Mouse (Mus musculus) left cerebral cortex, adult 2 months (tissue): ENCODE results near the gene Prr11. TPM values are rescaled to one million over a fixed set of nuclear protein-coding genes. Genes with fewer than 3 reads are reported as not detected.
A peak's percentile ranks its signal among the peaks of the same experiment; 100 is the strongest.

Experiments
- DNase-seq, 2 experiments: peaks; one replicate each; pipeline ENCODE4 v3.0.0; 2021 to 2022; ENCODE audit warnings: low spot score in 2 of 2, mixed read lengths in 1 of 2; ENCODE audit errors: extremely low spot score in 1 of 2
- H3K27ac ChIP-seq: fragments of 200-600 bp; 2 replicates; pipeline ENCODE4 v1.8.1; 2022
- H3K4me3 ChIP-seq: fragments of 200-600 bp; 2 replicates; pipeline ENCODE4 v1.8.1; 2022
- CTCF ChIP-seq: fragments of 200-600 bp; IDR thresholded peaks from 2 replicates; pipeline ENCODE4 v1.8.1; 2022; ENCODE audit warnings: antibody characterized with exemption, mild to moderate bottlenecking, moderate library complexity
- intact Hi-C: fragments of 180-260 bp; cut with DNase I; formaldehyde crosslinking; loops from one replicate; pipeline ENCODE4 v1.15.1; 2025
- long read RNA-seq, 2 experiments: library from polyadenylated mRNA; stranded (forward); transcript quantifications; one replicate each; pipeline ENCODE4 v2.0.0; 2021; ENCODE audit warnings: borderline mapping rate in 2 of 2
- total RNA-seq, 2 experiments: library from RNA; stranded (reverse); gene quantifications; 2 replicates each; pipeline ENCODE4 v1.2.3; 2021

Gene Prr11
- under 1 TPM; 0.18 to 0.37 TPM for total RNA-seq
- long read RNA-seq, experiment 1, partial matches to known transcripts, result 0 of 1 reads
- long read RNA-seq, experiment 1, other reads (novel, unspliced or antisense), result 1 of 1 reads
- long read RNA-seq, experiment 2, partial matches to known transcripts, result 0 of 2 reads
- long read RNA-seq, experiment 2, other reads (novel, unspliced or antisense), result 2 of 2 reads

- no peak for TF ChIP-seq CTCF
- intact Hi-C loops, result loop anchor here (2.0 kb wide), 2 partner anchors 22 to 34 kb away; partner anchors contain the start of genes Gdpd1 and Smg8
- no peak for DNase-seq
- Histone ChIP-seq H3K27ac (peak within 1 kb of the TSS; percentile 92), H3K4me3 (peak within 1 kb of the TSS; percentile 68)
These were observed at the start of gene Prr11 for GRCm38 (mm10) chr11:87108409-87108754. Gene Prr11 (minus strand): TSS chr11:87108708.

DNA sequence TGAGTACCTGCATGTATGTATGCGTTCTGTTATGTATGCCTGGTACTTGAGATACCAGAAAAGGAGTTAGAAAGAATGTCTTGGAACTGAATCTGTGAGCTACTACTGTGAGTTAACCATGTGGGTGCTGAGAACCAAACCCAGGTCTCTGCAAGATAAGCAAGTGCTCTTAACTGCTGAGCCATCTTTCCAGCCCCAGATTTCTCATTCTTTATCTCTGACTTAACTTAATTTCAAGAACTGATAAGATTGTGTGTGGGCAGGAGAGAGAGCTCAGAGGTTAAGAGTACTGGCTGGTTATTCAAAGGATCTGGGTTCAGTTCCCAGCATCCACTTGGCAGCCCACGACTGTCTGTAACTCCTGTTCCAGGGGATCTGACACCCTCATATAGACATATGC lies 49.5 kb upstream of the Prr11 start:
- DNase-seq, result no peak
- intact Hi-C loops, result no loop called here
- H3K27ac ChIP-seq, result no peak overlapping the region
- TF ChIP-seq CTCF, result no peak
- no peak overlapping the region for H3K4me3 ChIP-seq

- TF ChIP-seq CTCF, result no peak
- intact Hi-C loops, result no loop called here
- no peak overlapping the region for H3K4me3 ChIP-seq
- no peak for DNase-seq
- H3K27ac ChIP-seq, result no peak overlapping the region
These were observed 27.7 kb upstream of the Prr11 start for GRCm38 (mm10) chr11:87136233-87136632.

DNA sequence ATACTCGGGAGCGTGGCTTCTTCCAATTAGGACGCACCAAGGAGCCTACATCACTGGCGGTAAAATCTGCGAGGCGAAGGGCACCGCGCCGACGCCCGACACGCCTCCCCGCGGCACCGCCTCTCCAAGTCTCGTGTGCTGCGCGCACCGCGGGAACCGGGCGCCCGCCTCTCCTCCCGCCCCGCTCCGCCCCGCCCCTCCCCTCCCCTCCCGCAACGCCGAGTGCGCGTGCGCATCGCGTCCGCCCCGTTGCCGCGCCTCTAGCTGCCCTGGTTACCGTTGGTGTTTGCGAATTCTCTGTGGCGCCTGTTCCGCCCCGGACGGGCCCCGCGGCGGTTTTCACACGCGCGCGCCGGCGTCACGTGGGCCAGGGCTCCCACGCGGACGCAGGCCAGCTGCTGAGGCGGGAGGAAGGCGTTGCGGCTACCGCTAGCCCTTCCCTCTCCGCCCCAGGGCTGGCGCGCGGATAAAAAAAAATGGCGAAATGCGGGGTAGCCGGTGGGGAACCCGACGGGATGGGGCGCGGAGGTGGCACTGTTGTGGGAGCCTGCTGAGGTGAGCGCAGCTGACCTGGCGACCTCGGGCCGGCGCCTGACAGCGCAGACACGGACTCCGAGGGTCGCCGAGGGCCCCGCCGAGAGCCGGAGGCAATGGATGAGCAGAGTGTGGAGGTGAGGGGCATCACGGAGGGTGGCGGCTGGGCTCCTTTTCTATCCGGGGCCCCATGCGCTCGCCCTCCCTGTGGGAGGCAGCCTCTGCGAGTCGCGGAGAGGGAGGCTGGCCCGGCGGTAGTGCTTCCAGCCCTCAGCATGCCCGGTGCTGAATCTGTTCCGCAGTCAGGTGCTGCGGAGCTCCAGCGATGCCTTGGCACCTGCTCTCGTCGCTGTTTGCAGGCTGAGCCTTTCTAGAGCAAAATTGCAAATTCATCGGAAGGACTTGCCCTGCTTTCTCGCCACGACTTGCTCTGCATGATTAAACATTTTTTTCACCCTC lies 18.6 kb upstream of the Prr11 start, which contains the start of gene Trim37:
Gene Trim37 (plus strand): TSS at position 254 of the 993 bp plus-strand sequence.
- intact Hi-C loops, result loop anchor here (2.0 kb wide), 1 partner anchor 16 kb away; no protein-coding TSS in a partner anchor
- DNase-seq, result peak; percentile 91 to 93
- peak within 1 kb of the TSS; percentile 83 for H3K4me3 ChIP-seq
- TF ChIP-seq CTCF, result no peak
- H3K27ac ChIP-seq, result peak within 1 kb of the TSS; percentile 95

DNA sequence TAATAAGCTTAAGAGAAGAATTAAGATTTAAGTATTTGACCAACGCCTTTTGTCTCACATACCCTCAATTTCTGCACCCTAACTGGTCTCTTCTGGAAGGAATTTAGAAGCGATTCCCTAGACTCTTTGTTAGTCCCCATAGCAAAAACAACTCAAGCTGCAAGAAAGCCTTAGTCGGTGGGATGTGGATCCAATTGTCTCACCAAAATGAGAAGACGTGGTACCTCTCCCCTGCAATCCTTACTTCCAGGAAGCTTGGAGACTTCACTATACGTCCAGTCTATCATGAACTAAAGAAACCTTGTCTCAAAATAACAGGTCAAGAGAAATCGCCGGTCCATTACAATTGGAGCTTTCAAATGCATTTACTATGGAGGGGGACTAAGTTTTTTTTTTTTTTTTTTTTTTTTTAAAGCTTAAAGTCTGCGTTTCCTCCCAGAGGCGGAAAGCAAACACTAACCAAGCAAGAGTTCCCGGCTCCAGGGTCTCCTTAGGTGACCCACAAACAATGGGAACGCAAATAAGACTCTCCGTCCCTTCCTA lies 17.8 kb upstream of the Prr11 start:
- intact Hi-C loops, result loop anchor here (2.0 kb wide), 1 partner anchor 16 kb away; no protein-coding TSS in a partner anchor

GRCm38 (mm10) chr11:87125562-87125961 lies 17.1 kb upstream of the Prr11 start:
- Histone ChIP-seq H3K4me3 (no peak overlapping the region), H3K27ac (no peak overlapping the region)
- intact Hi-C loops, result no loop called here
- no peak for TF ChIP-seq CTCF
- no peak for DNase-seq

More for the DNA sequence above, 17.8 kb upstream of the Prr11 start:
- Histone ChIP-seq H3K4me3 (peak overlapping the region; percentile 83), H3K27ac (peak overlapping the region; percentile 38; the same call in 1 of the 2 replicates)
- TF ChIP-seq CTCF, result no peak
- no peak for DNase-seq

GRCm38 (mm10) chr11:87121864-87122263 lies 13.4 kb upstream of the Prr11 start:
- Histone ChIP-seq H3K27ac (no peak overlapping the region), H3K4me3 (no peak overlapping the region)
- DNase-seq, result no peak
- intact Hi-C loops, result no loop called here
- TF ChIP-seq CTCF, result no peak

- TF ChIP-seq CTCF, result no peak
- intact Hi-C loops, result loop anchor here (2.0 kb wide), 1 partner anchor 16 kb away; the partner anchor contains the start of gene Trim37
These were observed 1.8 kb upstream of the Prr11 start for GRCm38 (mm10) chr11:87110172-87110909.

GRCm38 (mm10) chr11:87109519-87110171 lies 1.1 kb upstream of the Prr11 start:
- H3K27ac ChIP-seq, result peak overlapping the region; percentile 92
- peak; percentile 20 for DNase-seq
- peak overlapping the region; percentile 68 for H3K4me3 ChIP-seq
- TF ChIP-seq CTCF, result no peak
- intact Hi-C loops, result loop anchor here (2.0 kb wide), 3 partner anchors 17 to 35 kb away; partner anchors contain the start of genes Gdpd1, Smg8 and Trim37

More at GRCm38 (mm10) chr11:87110172-87110909, 1.8 kb upstream of the Prr11 start:
- Histone ChIP-seq H3K4me3 (peak overlapping the region; percentile 68), H3K27ac (no peak overlapping the region)
- DNase-seq, result no peak

DNA sequence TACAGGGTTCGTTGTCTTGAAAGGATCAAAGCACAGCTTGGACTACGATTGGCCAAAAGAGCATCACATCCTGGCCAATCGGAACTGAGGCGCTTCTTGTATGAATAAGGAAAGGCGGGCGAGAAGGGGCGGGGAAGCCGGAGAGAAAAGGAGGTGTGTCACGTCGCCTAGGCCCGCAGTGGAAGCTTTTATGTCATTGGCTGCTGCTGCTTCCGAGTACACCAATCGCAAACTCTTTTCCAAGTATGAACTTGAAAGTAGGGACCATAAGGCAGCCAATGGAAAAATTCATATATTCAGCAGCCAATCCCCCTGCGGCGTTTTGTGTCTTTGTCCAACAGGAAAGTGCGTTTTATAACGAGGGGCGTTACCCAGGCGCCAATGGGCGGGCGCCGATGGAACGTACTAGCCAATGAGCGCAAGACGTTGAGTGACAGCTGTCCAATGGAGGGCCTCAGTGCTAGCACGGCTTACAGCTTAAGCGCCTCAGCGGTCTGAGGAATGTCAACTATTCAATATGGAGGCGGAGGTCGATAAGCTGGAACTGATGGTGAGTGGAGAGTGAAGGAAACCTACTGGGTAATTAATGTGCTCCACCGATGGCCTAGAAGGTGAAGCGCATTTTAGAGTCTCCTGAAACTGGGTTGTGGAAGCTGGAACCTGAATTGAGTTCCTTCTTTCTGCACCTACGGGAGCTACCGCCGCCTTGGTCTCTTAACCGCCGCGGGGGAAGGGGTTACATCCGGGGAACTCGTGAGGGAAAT lies 429 bp upstream of the Prr11 start, which contains the start of gene Ska2:
Gene Ska2 (plus strand): TSS at position 480 of the 764 bp plus-strand sequence.
- no peak for TF ChIP-seq CTCF
- intact Hi-C loops, result loop anchor here (2.0 kb wide), 2 partner anchors 22 to 34 kb away; partner anchors contain the start of genes Gdpd1 and Smg8
- Histone ChIP-seq H3K4me3 (peak within 1 kb of the TSS; percentile 68), H3K27ac (peak within 1 kb of the TSS; percentile 92)
- DNase-seq, result peak; percentile 91 to 97
